Mouse (Mus musculus) heart, postnatal 0 days (tissue): ENCODE measurements at regions not wholly inside any gene's neighbourhood (a gene's known extent, or its start where the extent isn't known, plus 50 kb on each side); places are given as distances from the start of the nearest gene placed in this dataset.

Source experiments
- ATAC-seq: fragments of 200-750 bp; cut with Nextera tagmentation; 2 replicates; pipeline ENCODE4 v1.8.0; 2017; ENCODE audit warnings: low read depth, moderate number of reproducible peaks, moderate library complexity; ENCODE audit not compliant: insufficient read depth
- DNase-seq: peaks from one replicate; pipeline ENCODE4 v3.0.0-alpha.2; 2016; ENCODE audit warnings: low spot score
- H3K27ac ChIP-seq: fragments of 300-500 bp; sonication (generic); 2 replicates; pipeline ENCODE4 v1.5.1; 2014; ENCODE audit warnings: low read depth, mild to moderate bottlenecking
- H3K27me3 ChIP-seq: fragments of 300-500 bp; sonication (generic); 2 replicates; pipeline ENCODE4 v1.6.1; 2014; ENCODE audit warnings: low read length, mixed read lengths; ENCODE audit not compliant: control insufficient read depth, insufficient read depth
- H3K36me3 ChIP-seq: fragments of 300-500 bp; sonication (generic); replicated peaks from 2 replicates; pipeline ENCODE4 v1.6.1; 2014; ENCODE audit warnings: low read length, mixed read lengths; ENCODE audit not compliant: control insufficient read depth, insufficient read depth
- H3K4me1 ChIP-seq: fragments of 300-500 bp; sonication (generic); 2 replicates; pipeline ENCODE4 v1.6.1; 2014; ENCODE audit warnings: antibody characterized with exemption; ENCODE audit not compliant: control insufficient read depth, insufficient read depth
- H3K4me2 ChIP-seq: fragments of 300-500 bp; sonication (generic); 2 replicates; pipeline ENCODE4 v1.6.1; 2014; ENCODE audit warnings: low read depth, mild to moderate bottlenecking, low read length, moderate library complexity
- H3K4me3 ChIP-seq: fragments of 300-500 bp; sonication (generic); 2 replicates; pipeline ENCODE4 v1.5.1; 2014; ENCODE audit warnings: low read depth, low read length
- H3K9ac ChIP-seq: fragments of 300-500 bp; sonication (generic); replicated peaks from 2 replicates; pipeline ENCODE4 v1.6.1; 2014; ENCODE audit warnings: low read depth, low read length, mixed read lengths
- H3K9me3 ChIP-seq: fragments of 300-500 bp; sonication (generic); replicated peaks from 2 replicates; pipeline ENCODE4 v1.6.1; 2016; ENCODE audit warnings: low read length; ENCODE audit not compliant: control insufficient read depth
- CTCF ChIP-seq: IDR thresholded peaks from 2 replicates; pipeline ENCODE4 v1.5.1; 2016; ENCODE audit warnings: antibody characterized with exemption, control low read depth, low read depth
- EP300 ChIP-seq: IDR thresholded peaks from 2 replicates; pipeline ENCODE4 v1.6.1; 2016; ENCODE audit warnings: antibody characterized with exemption, low read depth
- WGBS: fragments of 180-500 bp; shearing (Covaris S2); extraction: QIAGEN DNeasy Blood & Tissue Kit; methylation state at CpG from one replicate; pipeline ENCODE4 v1.1.7; 2014; 5-methylcytosine and 5-hydroxymethylcytosine counted together

GRCm38 (mm10) chr4:95163403-95163802 lies 111.4 kb upstream of the Jun start:
- H3K27me3 ChIP-seq: no peaks in the 10 kb centered on the region
- H3K4me2 ChIP-seq: no peak overlapping the region
- H3K9ac ChIP-seq: no peak overlapping the region
- TF ChIP-seq CTCF (no peak), EP300 (no peak)
- 59% methylated on average over 4 of the region's 4 CpGs for WGBS
- no peak for DNase-seq
- H3K4me3 ChIP-seq: no peak overlapping the region
- H3K9me3 ChIP-seq: no peaks in the 10 kb centered on the region
- ATAC-seq: no peak
- H3K4me1 ChIP-seq: peaks cover 13% of the 10 kb centered on the region
- H3K27ac ChIP-seq: no peak overlapping the region
- no peaks in the 10 kb centered on the region for H3K36me3 ChIP-seq

DNA sequence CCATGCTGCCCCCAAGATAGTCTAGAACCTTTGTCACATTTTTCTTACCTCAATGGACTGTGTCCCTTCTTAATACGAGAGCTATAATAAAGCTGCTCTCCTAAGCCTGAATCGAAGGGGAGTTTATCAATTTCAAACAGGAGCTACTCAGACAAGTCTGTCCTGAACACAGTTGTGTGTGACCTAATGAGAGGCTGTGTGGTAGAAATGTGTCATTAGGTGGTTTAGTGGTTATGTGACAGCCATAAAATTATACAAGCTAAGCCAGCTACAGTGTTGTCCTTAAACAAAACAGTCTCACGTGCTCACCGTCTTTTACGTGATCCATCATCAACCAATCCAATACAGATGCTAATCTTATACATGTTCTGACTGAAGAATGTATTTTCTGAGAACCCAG lies 114.5 kb upstream of the Jun start:
- TF ChIP-seq CTCF (no peak), EP300 (no peak)
- Histone ChIP-seq H3K4me2 (no peak overlapping the region), H3K27ac (no peak overlapping the region), H3K9ac (no peak overlapping the region), H3K9me3 (no peaks in the 10 kb centered on the region), H3K36me3 (no peaks in the 10 kb centered on the region), H3K4me1 (no peaks in the 10 kb centered on the region), H3K4me3 (no peak overlapping the region), H3K27me3 (no peaks in the 10 kb centered on the region)
- DNase-seq (no peak), ATAC-seq (no peak)
- 86% methylated on average over 5 of the region's 5 CpGs for WGBS

DNA sequence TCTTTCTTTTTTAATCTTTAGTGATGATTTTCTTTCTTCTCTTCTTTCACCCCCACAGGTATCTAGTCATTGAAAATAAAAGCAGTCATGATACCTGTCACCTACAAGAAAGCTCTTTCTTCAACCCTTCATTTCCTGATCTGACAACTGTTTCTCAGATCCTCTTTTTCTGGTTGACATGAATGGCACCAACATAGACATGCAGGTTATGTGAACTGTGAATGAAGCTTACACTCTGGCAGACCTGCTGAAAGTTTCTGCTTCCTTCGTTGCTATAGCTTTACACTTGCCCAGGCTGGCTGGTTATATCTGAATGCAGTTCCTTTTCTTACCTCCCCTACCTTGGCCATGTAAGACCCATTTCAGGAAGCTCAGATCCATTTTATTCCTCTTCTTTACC lies 115.2 kb upstream of the Jun start:
- H3K27ac ChIP-seq: no peak overlapping the region
- no peaks in the 10 kb centered on the region for H3K36me3 ChIP-seq
- WGBS: 85% methylated on average over 1 of the region's 1 CpGs
- TF ChIP-seq EP300: no peak
- TF ChIP-seq CTCF: no peak
- H3K27me3 ChIP-seq: no peaks in the 10 kb centered on the region
- no peak overlapping the region for H3K4me2 ChIP-seq
- ATAC-seq (no peak), DNase-seq (no peak)
- H3K4me1 ChIP-seq: no peaks in the 10 kb centered on the region
- H3K9ac ChIP-seq: no peak overlapping the region
- no peak overlapping the region for H3K4me3 ChIP-seq
- H3K9me3 ChIP-seq: no peaks in the 10 kb centered on the region

GRCm38 (mm10) chr4:95169702-95170101 lies 117.7 kb upstream of the Jun start:
- no peak for DNase-seq
- no peaks in the 10 kb centered on the region for H3K36me3 ChIP-seq
- H3K4me2 ChIP-seq: no peak overlapping the region
- ATAC-seq: no peak
- WGBS: 46% methylated on average over 2 of the region's 2 CpGs
- H3K27me3 ChIP-seq: no peaks in the 10 kb centered on the region
- no peak for TF ChIP-seq CTCF
- TF ChIP-seq EP300: no peak
- no peak overlapping the region for H3K27ac ChIP-seq
- no peak overlapping the region for H3K4me3 ChIP-seq
- no peak overlapping the region for H3K9ac ChIP-seq
- no peaks in the 10 kb centered on the region for H3K9me3 ChIP-seq
- no peaks in the 10 kb centered on the region for H3K4me1 ChIP-seq

GRCm38 (mm10) chr4:95177753-95178152 lies 125.7 kb upstream of the Jun start:
- no peak overlapping the region for H3K27ac ChIP-seq
- TF ChIP-seq EP300: no peak
- no peak for TF ChIP-seq CTCF
- no peak overlapping the region for H3K4me3 ChIP-seq
- no peaks in the 10 kb centered on the region for H3K27me3 ChIP-seq
- ATAC-seq (no peak), DNase-seq (no peak)
- H3K9ac ChIP-seq: no peak overlapping the region
- WGBS: 36% methylated on average over 2 of the region's 2 CpGs
- H3K4me2 ChIP-seq: no peak overlapping the region
- H3K36me3 ChIP-seq: no peaks in the 10 kb centered on the region
- H3K4me1 ChIP-seq: no peaks in the 10 kb centered on the region
- no peaks in the 10 kb centered on the region for H3K9me3 ChIP-seq

DNA sequence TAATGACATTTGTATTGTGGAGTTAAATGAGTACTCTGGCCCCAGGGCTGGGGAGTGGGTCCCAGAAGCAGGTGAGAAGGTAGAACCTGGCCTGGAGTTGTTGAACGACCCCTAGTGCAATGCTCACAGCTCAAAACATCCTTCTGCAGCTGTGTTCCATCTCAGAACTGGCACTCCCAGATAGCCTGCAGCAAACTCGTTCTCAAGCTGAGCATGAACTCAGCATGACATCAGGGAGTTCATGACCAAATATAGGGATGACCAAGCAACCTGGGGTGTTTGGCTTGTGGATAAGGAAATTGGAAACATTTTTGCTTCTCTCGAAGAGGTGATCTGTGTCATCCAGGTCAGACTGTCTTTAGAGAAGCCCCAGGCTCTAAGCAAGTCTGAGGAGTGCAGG lies 126.4 kb upstream of the Jun start:
- no peak for ATAC-seq
- 22% methylated on average over 3 of the region's 3 CpGs for WGBS

More for the DNA sequence above, 126.4 kb upstream of the Jun start:
- no peaks in the 10 kb centered on the region for H3K27me3 ChIP-seq
- no peaks in the 10 kb centered on the region for H3K4me1 ChIP-seq
- no peaks in the 10 kb centered on the region for H3K9me3 ChIP-seq
- TF ChIP-seq CTCF (no peak), EP300 (no peak)
- H3K4me3 ChIP-seq: no peak overlapping the region
- H3K4me2 ChIP-seq: no peak overlapping the region
- no peak overlapping the region for H3K27ac ChIP-seq
- no peak overlapping the region for H3K9ac ChIP-seq
- no peaks in the 10 kb centered on the region for H3K36me3 ChIP-seq
- DNase-seq: no peak
